Mouse (Mus musculus): Measurements from ENCODE around the gene Rpap3. TPM values are rescaled to one million over a fixed set of nuclear protein-coding genes. Genes with fewer than 3 reads are reported as not detected.

Rpap3 gene
- 19.7 and 24.0 TPM in 2 replicates for polyA plus RNA-seq (2015; fragmentation: Nextera tagmentation; extraction: Ambion mirVana)

DNA sequence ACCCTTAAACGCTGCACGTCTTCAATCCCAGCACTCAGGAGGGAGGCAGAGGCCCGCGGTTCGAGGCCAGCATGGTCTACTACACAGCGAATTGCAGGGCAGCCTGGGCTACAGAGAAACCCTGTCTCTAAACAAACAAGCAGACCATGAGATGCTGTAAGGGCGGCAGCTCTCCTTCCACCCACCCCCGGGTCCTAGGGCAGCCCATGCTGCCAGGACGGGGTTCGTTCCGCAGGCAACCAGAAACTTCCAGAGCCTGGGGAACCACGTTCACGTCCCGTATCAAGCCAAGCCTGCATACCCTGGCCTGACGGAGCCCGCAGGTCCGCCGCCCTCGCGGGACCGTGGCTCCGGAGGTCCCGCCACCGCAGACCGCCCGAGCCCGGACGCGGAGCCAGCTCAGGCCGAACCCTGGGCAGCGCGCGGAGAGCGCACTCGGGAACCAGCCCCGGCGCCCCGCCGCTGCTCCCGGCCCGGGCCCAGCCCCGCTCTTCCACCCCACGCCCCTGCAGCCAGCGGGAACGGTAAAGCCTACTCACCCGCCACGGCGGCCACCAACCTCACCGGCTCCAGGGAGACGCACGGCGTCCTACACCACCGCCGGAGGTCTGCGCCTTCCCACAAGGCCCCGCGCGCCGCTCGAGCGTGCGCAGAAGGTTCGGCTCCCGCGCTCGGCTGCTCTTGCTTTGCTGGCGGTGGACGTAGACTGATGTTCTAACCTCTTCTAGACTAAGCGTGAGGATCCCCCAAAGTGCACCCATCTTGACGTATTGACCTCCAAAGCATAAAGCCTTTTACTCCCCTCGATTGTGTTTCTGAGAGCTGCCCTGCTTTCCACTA is at the start of gene Rpap3:
TSS of gene Rpap3 (minus strand) at position 615 of the 840 bp plus-strand sequence.
- ATAC-seq (ENCODE audit: insufficient number of reproducible peaks, low FRiP score, low TSS enrichment, low read depth): peak; percentile 89
- under 1% methylated on average over 70 of the region's 71 CpGs for WGBS
- peaks cover 12% of the 10 kb centered on the region; the same call in 1 of the 2 replicates for H3K4me1 ChIP-seq

DNA sequence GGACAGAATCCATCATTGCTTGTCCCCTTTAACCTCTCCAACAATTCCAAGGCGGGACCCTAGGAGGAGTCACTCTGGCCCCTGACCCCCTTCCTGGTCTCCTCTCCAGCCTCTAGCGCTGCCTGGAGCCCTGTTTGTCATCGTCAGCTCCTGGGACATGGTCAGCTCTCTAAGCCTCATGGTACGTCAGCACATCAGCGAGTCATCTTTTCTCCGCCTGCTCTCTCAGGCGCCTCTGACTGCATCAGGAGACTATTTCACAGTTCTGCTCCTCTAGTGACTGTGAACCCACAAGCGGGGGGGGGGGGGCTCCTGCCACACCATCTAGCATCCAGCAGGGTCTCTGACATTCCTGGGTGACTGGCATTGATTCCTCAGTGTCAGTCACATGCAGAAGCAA is 49.7 kb upstream of the Rpap3 start:
- Histone ChIP-seq H3K9me3 (replicated peaks) (no peaks in the 10 kb centered on the region), H3K27ac (replicated peaks) (no peak overlapping the region), H3K27me3 (no peaks in the 10 kb centered on the region), H3K4me3 (replicated peaks) (no peak overlapping the region), H3K4me1 (peaks cover 27% of the 10 kb centered on the region), H3K9ac (no peak overlapping the region), H3K36me3 (no peaks in the 10 kb centered on the region; the same call in 1 of the 2 replicates), H3K4me2 (replicated peaks) (no peak overlapping the region)
- 38% methylated on average over 8 of the region's 8 CpGs for WGBS
- no peak for ATAC-seq (ENCODE audit: insufficient number of reproducible peaks, low FRiP score, low TSS enrichment, low read depth)

More for the DNA sequence above, at the start of gene Rpap3:
- no peaks in the 10 kb centered on the region for H3K27me3 ChIP-seq
- H3K27ac ChIP-seq (replicated peaks): peak within 1 kb of the TSS; percentile 65
- peak within 1 kb of the TSS; percentile 75 for H3K4me2 ChIP-seq (replicated peaks)
- no peaks in the 10 kb centered on the region for H3K9me3 ChIP-seq (replicated peaks)
- peak within 1 kb of the TSS; percentile 94 for H3K4me3 ChIP-seq (replicated peaks)
- H3K36me3 ChIP-seq: peaks cover 17% of the 10 kb centered on the region
- H3K9ac ChIP-seq: peak within 1 kb of the TSS; percentile 93

GRCm38 (mm10) chr15:97754476-97754875 is 48.9 kb upstream of the Rpap3 start:
- H3K9me3 ChIP-seq (replicated peaks): no peaks in the 10 kb centered on the region
- H3K9ac ChIP-seq: no peak overlapping the region
- peaks cover 36% of the 10 kb centered on the region for H3K4me1 ChIP-seq
- no peak overlapping the region for H3K4me2 ChIP-seq (replicated peaks)
- no peaks in the 10 kb centered on the region for H3K27me3 ChIP-seq
- no peak for ATAC-seq (ENCODE audit: insufficient number of reproducible peaks, low FRiP score, low TSS enrichment, low read depth)
- WGBS: 53% methylated on average over 6 of the region's 6 CpGs
- H3K4me3 ChIP-seq (replicated peaks): no peak overlapping the region
- H3K36me3 ChIP-seq: no peaks in the 10 kb centered on the region; the same call in 1 of the 2 replicates
- 0 out of 2 replicates have a peak overlapping the region, but pooled peaks have one; percentile 8 for H3K27ac ChIP-seq (replicated peaks)

DNA sequence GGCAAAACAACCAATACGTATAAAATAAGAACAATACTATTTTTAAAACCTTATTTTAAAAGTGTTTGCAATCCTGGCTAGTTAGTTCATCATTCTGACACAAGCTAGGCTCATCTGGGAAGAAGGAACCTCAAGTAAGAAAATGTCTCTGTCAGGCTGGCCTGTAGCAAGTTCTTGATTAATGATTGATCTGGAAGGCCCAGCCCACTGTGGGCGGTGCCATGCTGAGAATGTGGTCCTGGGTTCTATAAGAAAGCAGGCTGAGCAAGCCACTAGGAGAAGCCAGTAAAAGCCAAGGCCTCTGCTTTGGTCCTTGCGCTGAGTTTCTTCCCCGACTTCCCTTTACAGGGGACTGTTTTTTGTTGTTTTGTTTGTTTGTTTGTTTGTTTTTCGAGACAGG is 46.9 kb upstream of the Rpap3 start:
- WGBS: 94% methylated on average over 5 of the region's 5 CpGs
- no peak overlapping the region for H3K27ac ChIP-seq (replicated peaks)
- no peaks in the 10 kb centered on the region for H3K9me3 ChIP-seq (replicated peaks)

DNA sequence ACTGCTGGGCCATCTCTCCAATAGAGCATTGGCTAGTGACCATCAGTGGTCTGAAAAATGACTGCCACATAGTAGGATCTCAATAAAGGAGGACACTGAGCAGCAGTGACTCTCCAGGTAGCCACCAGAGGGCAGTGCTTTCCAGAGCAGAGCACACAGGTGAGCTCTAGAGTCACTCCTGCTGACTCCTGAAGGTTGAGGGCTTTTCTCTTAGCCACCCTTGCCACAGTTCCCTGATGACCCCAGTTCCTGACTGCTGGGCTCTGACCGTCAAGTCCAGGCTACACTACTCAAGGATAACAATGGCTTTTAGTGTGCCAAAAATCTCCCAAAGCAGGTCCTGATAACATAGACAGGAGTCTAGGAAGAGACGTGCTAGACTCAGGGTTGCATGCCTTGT is 46.1 kb upstream of the Rpap3 start:
- Histone ChIP-seq H3K4me1 (peaks cover 43% of the 10 kb centered on the region), H3K36me3 (no peaks in the 10 kb centered on the region), H3K9me3 (replicated peaks) (no peaks in the 10 kb centered on the region), H3K27me3 (no peaks in the 10 kb centered on the region), H3K9ac (no peak overlapping the region), H3K4me2 (replicated peaks) (no peak overlapping the region), H3K4me3 (replicated peaks) (no peak overlapping the region), H3K27ac (replicated peaks) (no peak overlapping the region)
- no peak for ATAC-seq (ENCODE audit: insufficient number of reproducible peaks, low FRiP score, low TSS enrichment, low read depth)
- WGBS: 82% methylated on average over 2 of the region's 2 CpGs

More for the DNA sequence above, 46.9 kb upstream of the Rpap3 start:
- H3K27me3 ChIP-seq: no peaks in the 10 kb centered on the region
- H3K36me3 ChIP-seq: no peaks in the 10 kb centered on the region
- no peak overlapping the region for H3K9ac ChIP-seq
- peaks cover 43% of the 10 kb centered on the region for H3K4me1 ChIP-seq
- no peak for ATAC-seq (ENCODE audit: insufficient number of reproducible peaks, low FRiP score, low TSS enrichment, low read depth)
- H3K4me2 ChIP-seq (replicated peaks): no peak overlapping the region
- no peak overlapping the region for H3K4me3 ChIP-seq (replicated peaks)

DNA sequence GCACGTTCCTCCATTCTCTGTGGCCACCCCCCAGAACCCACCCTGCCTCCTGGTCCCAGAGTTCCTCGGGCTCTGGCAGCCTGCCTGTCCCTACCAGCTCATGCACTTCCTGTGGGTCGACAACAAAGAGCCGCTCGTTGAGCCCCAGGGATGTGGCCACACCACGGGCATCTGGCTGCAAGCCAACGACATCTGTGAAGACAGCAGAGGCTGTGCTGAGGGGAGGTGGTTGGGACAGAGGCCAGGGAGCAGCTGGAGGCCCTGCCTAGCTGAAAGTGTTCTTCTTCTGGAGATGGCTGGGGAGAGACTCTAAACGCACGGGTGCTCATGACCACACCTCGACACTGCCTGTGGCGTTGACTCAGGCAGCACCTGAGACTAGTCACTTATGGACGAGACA is 45.1 kb upstream of the Rpap3 start:
- Histone ChIP-seq H3K9me3 (replicated peaks) (no peaks in the 10 kb centered on the region), H3K4me1 (peaks cover 43% of the 10 kb centered on the region), H3K4me2 (replicated peaks) (peak overlapping the region; percentile 24; the same call in 1 of the 2 replicates), H3K27ac (replicated peaks) (peak overlapping the region; percentile 63), H3K27me3 (no peaks in the 10 kb centered on the region), H3K36me3 (no peaks in the 10 kb centered on the region), H3K9ac (no peak overlapping the region), H3K4me3 (replicated peaks) (no peak overlapping the region)
- WGBS: 5% methylated on average over 12 of the region's 12 CpGs
- peak; percentile 86 for ATAC-seq (ENCODE audit: insufficient number of reproducible peaks, low FRiP score, low TSS enrichment, low read depth)

DNA sequence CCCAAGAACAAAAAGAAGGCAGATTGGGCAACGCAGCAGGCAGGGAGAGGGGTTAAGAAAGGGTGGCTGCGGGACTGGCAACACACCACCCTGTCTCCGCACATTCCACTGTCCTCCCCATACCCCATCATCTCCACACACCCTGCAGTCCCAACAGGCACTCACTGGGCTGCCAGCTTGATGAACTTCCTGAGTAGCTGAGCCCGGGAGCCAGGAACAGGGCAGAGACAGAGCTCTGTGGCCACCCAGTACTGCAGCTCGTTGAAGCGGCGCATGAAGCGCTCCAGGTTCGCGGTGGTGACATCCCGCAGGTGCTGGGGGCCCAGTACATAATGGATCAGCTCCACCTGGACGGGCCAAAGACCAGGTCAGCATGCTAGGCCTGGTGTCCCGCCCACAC is 44.2 kb upstream of the Rpap3 start:
- Histone ChIP-seq H3K27me3 (no peaks in the 10 kb centered on the region), H3K4me3 (replicated peaks) (no peak overlapping the region), H3K4me1 (peaks cover 41% of the 10 kb centered on the region), H3K9ac (no peak overlapping the region), H3K27ac (replicated peaks) (peak overlapping the region; percentile 63), H3K36me3 (no peaks in the 10 kb centered on the region), H3K4me2 (replicated peaks) (no peak overlapping the region), H3K9me3 (replicated peaks) (no peaks in the 10 kb centered on the region)
- ATAC-seq (ENCODE audit: insufficient number of reproducible peaks, low FRiP score, low TSS enrichment, low read depth): no peak
- 81% methylated on average over 13 of the region's 13 CpGs for WGBS

DNA sequence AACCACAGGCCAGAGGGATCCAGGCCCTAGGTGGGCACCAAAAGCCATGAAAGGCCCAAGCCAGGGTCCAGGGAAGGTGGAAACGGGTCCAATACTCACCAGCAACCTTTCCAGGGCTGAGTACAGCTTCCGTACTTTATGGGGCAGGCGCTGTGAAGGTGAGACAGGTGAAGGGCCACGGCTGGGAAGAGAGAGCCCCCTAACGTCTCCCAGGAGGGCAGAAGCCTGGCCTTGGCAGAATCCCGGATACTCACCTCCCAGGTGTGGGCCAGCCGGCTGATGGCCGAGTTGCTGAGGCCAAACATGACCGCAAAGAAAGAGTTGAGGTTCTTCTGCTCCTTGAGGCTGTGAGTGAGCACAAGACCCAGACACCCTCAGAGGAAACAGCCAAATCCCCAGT is 43.8 kb upstream of the Rpap3 start:
- no peaks in the 10 kb centered on the region for H3K36me3 ChIP-seq
- H3K27me3 ChIP-seq: no peaks in the 10 kb centered on the region
- H3K4me1 ChIP-seq: peaks cover 37% of the 10 kb centered on the region
- H3K4me3 ChIP-seq (replicated peaks): no peak overlapping the region
- no peak overlapping the region for H3K4me2 ChIP-seq (replicated peaks)
- H3K9ac ChIP-seq: no peak overlapping the region
- WGBS: 91% methylated on average over 9 of the region's 9 CpGs
- H3K9me3 ChIP-seq (replicated peaks): no peaks in the 10 kb centered on the region
- H3K27ac ChIP-seq (replicated peaks): no peak overlapping the region
- ATAC-seq (ENCODE audit: insufficient number of reproducible peaks, low FRiP score, low TSS enrichment, low read depth): no peak

DNA sequence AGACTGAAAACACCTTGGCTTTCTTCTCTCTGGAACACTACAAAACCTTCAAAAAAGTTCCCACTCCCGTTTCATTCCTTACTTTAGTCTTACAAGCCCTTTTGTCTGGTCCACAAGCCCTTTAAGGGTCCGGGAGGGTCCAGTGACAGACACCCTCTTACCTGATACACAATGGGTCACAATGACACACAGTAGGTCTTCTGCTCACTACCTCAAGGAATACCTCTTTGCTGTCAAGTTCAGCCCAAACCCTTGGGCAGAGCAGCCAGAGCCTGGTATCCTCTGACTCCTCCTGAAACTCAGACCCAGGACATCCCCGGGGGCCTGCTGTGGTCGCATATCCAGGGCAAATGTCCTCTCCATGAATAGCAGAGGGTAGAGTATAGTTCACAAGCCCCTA is 43.3 kb upstream of the Rpap3 start:
- Histone ChIP-seq H3K4me3 (replicated peaks) (no peak overlapping the region), H3K4me1 (peaks cover 36% of the 10 kb centered on the region), H3K9ac (no peak overlapping the region), H3K36me3 (no peaks in the 10 kb centered on the region), H3K27ac (replicated peaks) (no peak overlapping the region), H3K27me3 (no peaks in the 10 kb centered on the region), H3K4me2 (replicated peaks) (no peak overlapping the region), H3K9me3 (replicated peaks) (no peaks in the 10 kb centered on the region)
- WGBS: 87% methylated on average over 4 of the region's 4 CpGs
- no peak for ATAC-seq (ENCODE audit: insufficient number of reproducible peaks, low FRiP score, low TSS enrichment, low read depth)

- Histone ChIP-seq H3K27me3 (no peaks in the 10 kb centered on the region), H3K4me3 (replicated peaks) (no peak overlapping the region), H3K4me2 (replicated peaks) (no peak overlapping the region), H3K9ac (no peak overlapping the region), H3K36me3 (no peaks in the 10 kb centered on the region), H3K27ac (replicated peaks) (no peak overlapping the region), H3K4me1 (peaks cover 34% of the 10 kb centered on the region), H3K9me3 (replicated peaks) (no peaks in the 10 kb centered on the region)
- WGBS: 64% methylated on average over 10 of the region's 10 CpGs
- ATAC-seq (ENCODE audit: insufficient number of reproducible peaks, low FRiP score, low TSS enrichment, low read depth): no peak
Observed at GRCm38 (mm10) chr15:97748309-97748708, 42.7 kb upstream of the Rpap3 start.

DNA sequence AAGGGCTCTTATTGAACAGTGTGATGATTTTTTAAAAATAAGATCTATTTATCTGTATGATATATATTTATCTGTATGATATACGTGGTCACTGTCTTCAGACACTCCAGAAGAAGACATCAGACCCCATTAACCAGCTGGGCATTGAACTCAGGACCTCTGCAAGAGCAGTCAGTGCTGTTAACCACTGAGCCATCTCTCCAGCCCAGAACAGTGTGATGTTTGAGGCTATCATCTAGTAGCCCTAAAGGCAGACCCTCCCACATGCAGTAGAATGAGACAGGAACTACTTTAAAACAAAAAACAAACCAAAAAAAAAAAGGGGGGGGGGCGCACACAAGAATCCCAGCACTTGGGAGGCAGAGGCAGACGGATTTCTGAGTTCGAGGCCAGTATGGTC is 41.9 kb upstream of the Rpap3 start:
- no peak overlapping the region for H3K27ac ChIP-seq (replicated peaks)
- ATAC-seq (ENCODE audit: insufficient number of reproducible peaks, low FRiP score, low TSS enrichment, low read depth): no peak
- no peak overlapping the region for H3K9ac ChIP-seq
- 84% methylated on average over 4 of the region's 4 CpGs for WGBS
- H3K36me3 ChIP-seq: no peaks in the 10 kb centered on the region
- no peaks in the 10 kb centered on the region for H3K27me3 ChIP-seq
- no peak overlapping the region for H3K4me2 ChIP-seq (replicated peaks)
- H3K4me3 ChIP-seq (replicated peaks): no peak overlapping the region
- H3K9me3 ChIP-seq (replicated peaks): no peaks in the 10 kb centered on the region
- peaks cover 34% of the 10 kb centered on the region for H3K4me1 ChIP-seq

DNA sequence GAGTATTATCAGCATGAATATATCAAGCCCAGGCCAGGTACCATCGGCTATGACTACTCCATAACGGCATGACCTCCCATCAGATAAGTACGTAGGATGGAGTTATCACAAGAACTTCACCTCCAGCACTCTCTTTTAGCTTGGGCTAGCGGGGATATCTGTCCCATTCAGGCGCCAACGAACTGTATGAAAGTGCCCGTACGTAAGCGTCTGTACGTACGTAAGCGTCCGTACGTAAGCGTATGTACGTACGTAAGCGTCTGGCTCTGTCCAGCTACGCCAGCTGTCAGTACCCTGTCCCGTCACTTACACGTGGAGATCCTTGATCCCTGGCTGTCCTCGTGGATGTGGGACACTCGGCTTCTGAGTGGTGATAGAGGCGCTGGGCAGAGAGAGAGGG is 41.1 kb upstream of the Rpap3 start:
- no peak for ATAC-seq (ENCODE audit: insufficient number of reproducible peaks, low FRiP score, low TSS enrichment, low read depth)
- Histone ChIP-seq H3K4me3 (replicated peaks) (no peak overlapping the region), H3K9ac (no peak overlapping the region), H3K4me2 (replicated peaks) (no peak overlapping the region), H3K36me3 (no peaks in the 10 kb centered on the region), H3K4me1 (peaks cover 34% of the 10 kb centered on the region), H3K9me3 (replicated peaks) (no peaks in the 10 kb centered on the region), H3K27ac (replicated peaks) (no peak overlapping the region), H3K27me3 (no peaks in the 10 kb centered on the region)
- WGBS: 97% methylated on average over 24 of the region's 24 CpGs

All from embryonic facial prominence, embryonic 15.5 days (tissue).